In genomic region chr17:58820588-58821195, GRCm38 (mm10) we compare ENCODE assay signal across 10 mouse cellular contexts.
DNase-seq lines count a peak whose midpoint lies in the region; ATAC-seq and TF ChIP-seq lines count a peak whose summit lies in the region.
"Had no signal": no experiment of that assay in that cellular context is flagged by ENCODE, and none has a peak within 500 bp of the region (broad histone marks: within the 10 kb centered on the region; RNA-seq: fewer than 3 reads in every experiment).

No protein-coding gene starts in this region.

- H3K4me2 ChIP-seq in lung, embryonic 14.5 days, result no peak overlapping the region
- H3K4me2 ChIP-seq in stomach, postnatal 0 days (replicated peaks; ENCODE audit: low read depth), result no peak overlapping the region
- H3K4me2 ChIP-seq: embryonic facial prominence, embryonic 12.5 days; lung, embryonic 15.5 days had no signal

- no peak for ATAC-seq in lung, embryonic 14.5 days (ENCODE audit: insufficient read depth)
- no peak for ATAC-seq in stomach, postnatal 0 days (ENCODE audit: low FRiP score, low TSS enrichment)

- no peaks in the 10 kb centered on the region for H3K4me1 ChIP-seq in lung, embryonic 14.5 days (ENCODE audit: insufficient read depth)
- H3K4me1 ChIP-seq in stomach, postnatal 0 days (replicated peaks; ENCODE audit: control insufficient read depth, insufficient read depth), result no peaks in the 10 kb centered on the region
- H3K4me1 ChIP-seq: embryonic facial prominence, embryonic 12.5 days; lung, embryonic 15.5 days had no signal

- no peak for TF ChIP-seq EP300 in stomach, postnatal 0 days (optimal IDR thresholded peaks at IDR 0.05)

- 59% methylated on average over 4 of the region's 4 CpGs for WGBS in lung, embryonic 14.5 days
- 36% methylated on average over 4 of the region's 4 CpGs for WGBS in stomach, postnatal 0 days

- H3K9me3 ChIP-seq in lung, embryonic 14.5 days (ENCODE audit: low read depth, low read length), result no peaks in the 10 kb centered on the region
- H3K9me3 ChIP-seq in stomach, postnatal 0 days (ENCODE audit: control insufficient read depth, low read length), result no peaks in the 10 kb centered on the region
- H3K9me3 ChIP-seq: embryonic facial prominence, embryonic 12.5 days; lung, embryonic 15.5 days had no signal

- no peak overlapping the region for H3K4me3 ChIP-seq in lung, embryonic 14.5 days (ENCODE audit: low read depth, low read length)
- no peak overlapping the region for H3K4me3 ChIP-seq in stomach, postnatal 0 days (ENCODE audit: low read depth, low read length)
- H3K4me3 ChIP-seq: embryonic facial prominence, embryonic 12.5 days; lung, embryonic 15.5 days had no signal

- peak; percentile 23; the same call in 1 of the 2 replicates for TF ChIP-seq CTCF in lung, embryonic 14.5 days (IDR thresholded peaks at IDR 0.05; ENCODE audit: low read depth)
- TF ChIP-seq CTCF in stomach, postnatal 0 days (IDR thresholded peaks at IDR 0.05; ENCODE audit: low read depth), result peak; percentile 46

- H3K9ac ChIP-seq in lung, embryonic 14.5 days, result no peak overlapping the region
- no peak overlapping the region for H3K9ac ChIP-seq in stomach, postnatal 0 days (ENCODE audit: low read length)
- H3K9ac ChIP-seq: embryonic facial prominence, embryonic 12.5 days; lung, embryonic 15.5 days had no signal

- no peak overlapping the region for H3K27ac ChIP-seq in lung, embryonic 14.5 days (ENCODE audit: low read depth)
- no peak overlapping the region for H3K27ac ChIP-seq in stomach, postnatal 0 days (replicated peaks)
- H3K27ac ChIP-seq: embryonic facial prominence, embryonic 12.5 days; lung, embryonic 15.5 days had no signal

- no peaks in the 10 kb centered on the region for H3K36me3 ChIP-seq in lung, embryonic 14.5 days (ENCODE audit: insufficient read depth)
- no peaks in the 10 kb centered on the region for H3K36me3 ChIP-seq in stomach, postnatal 0 days (ENCODE audit: control insufficient read depth, insufficient read depth, low read length)
- H3K36me3 ChIP-seq: embryonic facial prominence, embryonic 12.5 days; lung, embryonic 15.5 days had no signal

- DNase-seq in adrenal gland, postnatal 14 days, result peak; percentile 15
- DNase-seq in adrenal gland, postnatal 4 days (ENCODE audit: low spot score in 2 of 2), result no peak
- DNase-seq in lung, embryonic 14.5 days, result peak; percentile 44
- no peak for DNase-seq in lung, postnatal 14 days
- DNase-seq in layer of hippocampus, postnatal 14 days (ENCODE audit: low spot score in 2 of 2), result peak; percentile 6 to 52
- DNase-seq in stomach, postnatal 0 days (ENCODE audit: low spot score), result no peak
- DNase-seq in cerebellum, adult 9-10 months, result no peak
- no peak for DNase-seq in heart, adult 8-10 months (ENCODE audit: low spot score)

- no peaks in the 10 kb centered on the region for H3K27me3 ChIP-seq in lung, embryonic 14.5 days (ENCODE audit: insufficient read depth, low read length)
- H3K27me3 ChIP-seq in stomach, postnatal 0 days (ENCODE audit: control insufficient read depth, insufficient read depth, low read length), result no peaks in the 10 kb centered on the region
- H3K27me3 ChIP-seq: embryonic facial prominence, embryonic 12.5 days; lung, embryonic 15.5 days had no signal

Comparison
In these comparisons a context has a peak if more than half of its experiments do, and no peak if none do; other contexts are left out.
1. DNase-seq: peak in adrenal gland, postnatal 14 days (single experiment), lung, embryonic 14.5 days (single experiment) and layer of hippocampus, postnatal 14 days (2 of 2); none in adrenal gland, postnatal 4 days (0 of 2), lung, postnatal 14 days (single experiment), stomach, postnatal 0 days (single experiment), cerebellum, adult 9-10 months (single experiment) and heart, adult 8-10 months (single experiment).